Comparison of ENCODE assay signal across 8 mouse cellular contexts in the genomic region with DNA sequence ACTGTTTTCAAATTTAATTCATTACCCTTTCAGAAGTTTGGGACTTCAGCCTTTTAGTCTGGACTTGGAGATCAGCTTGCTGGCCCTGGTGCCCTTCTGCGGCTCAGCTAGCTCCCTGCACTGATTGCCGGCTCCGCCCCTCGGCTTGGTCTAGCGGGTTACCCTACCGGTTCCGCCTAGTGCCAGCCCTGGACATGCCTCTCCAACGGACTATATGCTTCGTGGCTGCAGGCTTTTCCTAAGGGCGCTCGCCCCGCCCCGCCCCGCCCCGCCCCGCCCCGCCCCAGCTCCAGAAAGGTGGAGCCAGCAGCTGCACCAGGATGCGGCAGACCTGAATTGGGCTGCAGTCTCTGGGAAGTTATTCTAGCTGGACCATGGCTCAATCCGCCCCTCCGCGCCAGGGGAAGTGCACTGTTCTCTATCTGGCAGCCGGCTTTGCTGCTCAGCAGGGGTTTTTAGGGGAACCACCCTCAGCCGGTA. TPM values are rescaled to one million over a fixed set of nuclear protein-coding genes. Genes with fewer than 3 reads are reported as not detected.
DNase-seq lines count a peak whose midpoint lies in the region; ATAC-seq lines count a peak whose summit lies in the region.

No protein-coding gene starts in this region.

- 0% methylated on average over 23 of the region's 23 CpGs for WGBS in limb, embryonic 12.5 days
- WGBS in midbrain, embryonic 12.5 days: under 1% methylated on average over 23 of the region's 23 CpGs

- intact Hi-C loops in gastrocnemius, postnatal 14 days (cut with DNase I; ENCODE audit: low total_unique reads): loop anchor here (5.0 kb wide), 1 partner anchor 85 kb away; the partner anchor contains the start of gene Nfatc2ip

- peak overlapping the region; percentile 76 for H3K27ac ChIP-seq in limb, embryonic 12.5 days
- 0 out of 2 replicates have a peak overlapping the region, but pooled peaks have one; percentile 40 for H3K27ac ChIP-seq in midbrain, embryonic 12.5 days (replicated peaks)

- no peaks in the 10 kb centered on the region for H3K27me3 ChIP-seq in limb, embryonic 12.5 days
- H3K27me3 ChIP-seq in midbrain, embryonic 12.5 days: no peaks in the 10 kb centered on the region

- H3K9ac ChIP-seq in limb, embryonic 12.5 days (replicated peaks): peak overlapping the region; percentile 55
- peak overlapping the region; percentile 37; the same call in 1 of the 2 replicates for H3K9ac ChIP-seq in midbrain, embryonic 12.5 days (replicated peaks)

- no peaks in the 10 kb centered on the region for H3K36me3 ChIP-seq in limb, embryonic 12.5 days
- H3K36me3 ChIP-seq in midbrain, embryonic 12.5 days: no peaks in the 10 kb centered on the region

- 0 out of 2 replicates have a peak, but pooled peaks cover 9% of the 10 kb centered on the region for H3K4me1 ChIP-seq in limb, embryonic 12.5 days (replicated peaks)
- H3K4me1 ChIP-seq in midbrain, embryonic 12.5 days: peaks cover 3% of the 10 kb centered on the region; the same call in 1 of the 2 replicates

- peak overlapping the region; percentile 62 for H3K4me2 ChIP-seq in limb, embryonic 12.5 days
- peak overlapping the region; percentile 48 for H3K4me2 ChIP-seq in midbrain, embryonic 12.5 days (replicated peaks)

- peak overlapping the region; percentile 33 for H3K4me3 ChIP-seq in limb, embryonic 12.5 days (replicated peaks)
- H3K4me3 ChIP-seq in midbrain, embryonic 12.5 days: peak overlapping the region; percentile 25

- peak; percentile 92 for DNase-seq in ovary, adult 18-20 months (ENCODE audit: low spot score)
- DNase-seq in ovary, postnatal 10 days (ENCODE audit: low spot score): no peak
- DNase-seq in embryo, embryonic 10.5 days (ENCODE audit: low spot score): peak; percentile 90
- peak; percentile 88 for DNase-seq in gastrocnemius, postnatal 14 days
- peak; percentile 47 for DNase-seq in spleen, adult 12 weeks (ENCODE audit: low spot score)

- H3K9me3 ChIP-seq in limb, embryonic 12.5 days: peaks cover 6% of the 10 kb centered on the region; the same call in 1 of the 2 replicates
- no peaks in the 10 kb centered on the region for H3K9me3 ChIP-seq in midbrain, embryonic 12.5 days

- ATAC-seq in inflammation-experienced regulatory T-cells, adult 6 months: peak; percentile 7
- ATAC-seq in limb, embryonic 12.5 days (ENCODE audit: insufficient number of reproducible peaks, insufficient read depth, low FRiP score, low TSS enrichment, low read depth): peak; percentile 57
- peak; percentile 71 for ATAC-seq in midbrain, embryonic 12.5 days (ENCODE audit: low FRiP score, low read depth)

RNA-seq across cellular contexts. Expression of gene Tufm, which starts 4.7 kb away (rescaled TPM):
- total RNA-seq in gastrocnemius, postnatal 14 days (2021): 100 to 1,000 TPM; 117 to 146 TPM
- 10 to 100 TPM; 65.5 to 83.5 (median 69.4) TPM for polyA plus RNA-seq in inflammation-experienced regulatory T-cells, adult 6 months (2017; shearing (Covaris generic))
- 137 and 140 TPM in 2 replicates for polyA plus RNA-seq in limb, embryonic 12.5 days (2016; fragmentation: Nextera tagmentation; extraction: Ambion mirVana)
- polyA plus RNA-seq in midbrain, embryonic 12.5 days (2016; fragmentation: Nextera tagmentation; extraction: Ambion mirVana): 115 and 119 TPM in 2 replicates

RNA-seq across cellular contexts. Expression of gene Sh2b1, which starts 7.2 kb away (rescaled TPM):
- total RNA-seq in gastrocnemius, postnatal 14 days (2021): 10 to 100 TPM; 47.1 to 47.6 TPM
- 10 to 100 TPM; 12.6 to 18.9 (median 13.3) TPM for polyA plus RNA-seq in inflammation-experienced regulatory T-cells, adult 6 months (2017; shearing (Covaris generic))
- 57.8 and 59.9 TPM in 2 replicates for polyA plus RNA-seq in limb, embryonic 12.5 days (2016; fragmentation: Nextera tagmentation; extraction: Ambion mirVana)
- polyA plus RNA-seq in midbrain, embryonic 12.5 days (2016; fragmentation: Nextera tagmentation; extraction: Ambion mirVana): 60.9 and 66.1 TPM in 2 replicates

RNA-seq across cellular contexts. Expression of gene Atp2a1, which starts 19.5 kb away (rescaled TPM):
- total RNA-seq in gastrocnemius, postnatal 14 days (2021): over 10,000 TPM; 16,285 to 17,681 TPM
- polyA plus RNA-seq in inflammation-experienced regulatory T-cells, adult 6 months (2017; shearing (Covaris generic)): under 1 TPM; 0.16 to 0.49 (median 0.29) TPM
- polyA plus RNA-seq in limb, embryonic 12.5 days (2016; fragmentation: Nextera tagmentation; extraction: Ambion mirVana): 52.5 and 54.1 TPM in 2 replicates
- polyA plus RNA-seq in midbrain, embryonic 12.5 days (2016; fragmentation: Nextera tagmentation; extraction: Ambion mirVana): 0.57 and 0.58 TPM in 2 replicates

RNA-seq across cellular contexts. Expression of gene Atxn2l, which starts 20.8 kb away (rescaled TPM):
- total RNA-seq in gastrocnemius, postnatal 14 days (2021): 10 to 100 TPM; 31.1 to 32.4 TPM
- polyA plus RNA-seq in inflammation-experienced regulatory T-cells, adult 6 months (2017; shearing (Covaris generic)): 10 to 100 TPM; 13.4 to 16.4 (median 14.8) TPM
- polyA plus RNA-seq in limb, embryonic 12.5 days (2016; fragmentation: Nextera tagmentation; extraction: Ambion mirVana): 59.6 and 65.8 TPM in 2 replicates
- 72.8 and 82.0 TPM in 2 replicates for polyA plus RNA-seq in midbrain, embryonic 12.5 days (2016; fragmentation: Nextera tagmentation; extraction: Ambion mirVana)

RNA-seq across cellular contexts. Expression of gene Rabep2, which starts 53.9 kb away (rescaled TPM):
- total RNA-seq in gastrocnemius, postnatal 14 days (2021): 10 to 100 TPM; 12.1 to 12.7 TPM
- 10 to 100 TPM; 37.8 to 39.6 (median 38.1) TPM for polyA plus RNA-seq in inflammation-experienced regulatory T-cells, adult 6 months (2017; shearing (Covaris generic))
- polyA plus RNA-seq in limb, embryonic 12.5 days (2016; fragmentation: Nextera tagmentation; extraction: Ambion mirVana): 37.1 and 37.7 TPM in 2 replicates
- 25.1 and 26.0 TPM in 2 replicates for polyA plus RNA-seq in midbrain, embryonic 12.5 days (2016; fragmentation: Nextera tagmentation; extraction: Ambion mirVana)

Comparison
In these comparisons a context has a peak if more than half of its experiments do, and no peak if none do; other contexts are left out.
1. ATAC-seq: peak in every context shown above with its lines; median percentile 71 in midbrain, embryonic 12.5 days; 57 in limb, embryonic 12.5 days; 7 in inflammation-experienced regulatory T-cells, adult 6 months.
2. RNA of gene Atp2a1, which starts 19.5 kb away (polyA plus RNA-seq): 52.5 to 54.1 TPM in limb, embryonic 12.5 days; 0.57 to 0.58 TPM in midbrain, embryonic 12.5 days and 0.16 to 0.49 TPM in inflammation-experienced regulatory T-cells, adult 6 months; every median in the first group is over 10 times any median in the second.